Mouse (Mus musculus): ENCODE results near the gene Gfpt1.
"Not testable (repeated sequence)": the region's sequence is repeated elsewhere in the genome, so short reads cannot be mapped to it uniquely, and the experiment has no call there.

Gfpt1 gene

GRCm38 (mm10) chr6:87042337-87043130 lies at the start of gene Gfpt1:
TSS of gene Gfpt1 (plus strand) at chr6:87042846.
- peak; percentile 92 to 96 for DNase-seq

DNA sequence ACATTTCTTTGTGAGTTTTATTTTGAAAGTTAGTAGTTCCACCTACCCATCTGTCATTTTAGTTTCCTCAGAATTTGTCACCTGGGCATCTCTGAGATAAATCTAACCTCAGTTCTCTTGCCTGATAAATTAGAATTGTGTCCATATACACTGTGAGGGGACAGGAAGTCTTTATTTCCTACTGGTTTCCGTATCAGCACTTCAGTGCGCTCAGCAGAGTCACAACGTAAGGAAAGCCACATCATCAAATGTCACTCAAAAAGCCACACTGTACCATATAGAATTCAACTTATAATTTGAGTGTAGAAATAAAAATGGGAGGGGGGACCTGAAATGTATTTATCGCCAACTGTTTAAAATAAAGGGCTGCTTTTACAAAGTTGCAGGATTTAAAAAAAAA lies 48.4 kb upstream of the Gfpt1 start:
- no peak for DNase-seq

DNA sequence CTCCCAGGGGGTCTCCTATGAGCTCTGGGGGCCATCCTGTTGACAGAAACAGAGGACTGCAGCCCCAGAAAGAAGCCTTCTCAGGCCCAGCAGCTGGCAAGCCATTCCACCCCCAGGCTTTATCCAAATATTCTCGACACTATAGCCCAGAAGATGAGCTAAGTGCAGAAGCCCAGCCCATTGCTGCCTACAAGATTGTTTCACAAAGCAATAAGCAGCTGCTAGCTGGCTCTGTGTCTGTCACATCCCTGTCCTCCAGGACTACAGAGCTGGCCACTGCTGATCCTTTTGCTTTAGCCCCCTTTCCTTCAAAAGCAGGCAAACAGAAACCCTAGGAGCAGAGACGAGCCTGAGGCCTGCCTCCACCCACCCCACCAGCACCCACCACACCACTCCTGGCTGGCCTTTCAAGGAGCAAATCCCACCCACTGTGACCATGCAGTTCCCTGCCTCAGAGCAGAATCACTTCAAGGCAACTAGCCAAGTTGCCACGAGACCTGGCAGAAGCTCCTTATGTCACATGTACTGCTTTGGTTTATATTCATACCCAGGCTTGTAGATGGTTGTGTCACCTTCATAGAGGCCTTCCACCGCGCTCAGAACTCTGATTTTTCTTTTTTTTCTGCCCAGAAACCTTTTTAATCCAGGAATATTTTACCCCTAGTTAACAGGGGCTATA lies 45.9 kb upstream of the Gfpt1 start:
- DNase-seq, result peak; percentile 65 to 69

DNA sequence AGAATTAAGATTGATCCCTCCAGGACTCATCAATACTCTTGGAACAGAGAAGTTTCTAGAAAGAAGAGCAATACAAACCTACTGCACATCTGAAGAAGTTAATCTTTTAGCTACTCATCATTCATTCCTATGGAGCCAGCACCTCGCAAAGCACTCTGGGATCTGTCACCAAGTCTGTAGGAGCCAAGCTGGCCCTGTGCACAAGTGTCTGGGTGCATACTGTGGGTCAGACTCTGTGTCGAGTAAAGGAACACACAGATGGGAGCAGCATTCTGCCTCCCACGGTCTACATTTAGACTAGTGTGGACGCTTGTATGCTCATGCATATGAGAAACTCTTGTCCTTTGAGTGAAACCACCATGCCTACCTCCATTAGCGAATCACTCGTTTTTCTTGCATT lies 45.3 kb upstream of the Gfpt1 start:
- DNase-seq, result no peak

GRCm38 (mm10) chr6:87001995-87002394 lies 40.7 kb upstream of the Gfpt1 start:
- no peak for DNase-seq

GRCm38 (mm10) chr6:87002521-87003055 lies 40.1 kb upstream of the Gfpt1 start:
- DNase-seq, result peak; percentile 77 to 86

DNA sequence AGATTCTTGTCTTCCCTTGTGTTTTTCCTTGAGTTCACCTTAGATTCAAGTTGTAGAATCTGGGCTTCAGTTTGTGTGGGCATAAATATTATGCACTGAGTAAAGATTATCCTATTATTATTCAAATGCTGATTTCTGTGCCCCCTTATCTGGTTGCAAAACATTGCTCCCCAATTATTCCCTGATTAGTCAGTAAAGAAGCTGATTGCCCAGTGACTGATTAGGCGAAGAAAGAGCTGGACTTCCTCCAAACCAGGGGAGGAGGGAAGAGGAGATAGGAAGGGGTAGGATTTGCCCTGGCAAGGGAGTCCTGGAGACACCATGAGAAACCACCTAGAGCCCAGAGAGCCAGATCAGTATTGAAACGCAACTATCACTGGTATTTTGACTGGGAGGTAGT lies 38.5 kb upstream of the Gfpt1 start:
- no peak for DNase-seq

GRCm38 (mm10) chr6:87005577-87005976 lies 37.1 kb upstream of the Gfpt1 start:
- no peak for DNase-seq

DNA sequence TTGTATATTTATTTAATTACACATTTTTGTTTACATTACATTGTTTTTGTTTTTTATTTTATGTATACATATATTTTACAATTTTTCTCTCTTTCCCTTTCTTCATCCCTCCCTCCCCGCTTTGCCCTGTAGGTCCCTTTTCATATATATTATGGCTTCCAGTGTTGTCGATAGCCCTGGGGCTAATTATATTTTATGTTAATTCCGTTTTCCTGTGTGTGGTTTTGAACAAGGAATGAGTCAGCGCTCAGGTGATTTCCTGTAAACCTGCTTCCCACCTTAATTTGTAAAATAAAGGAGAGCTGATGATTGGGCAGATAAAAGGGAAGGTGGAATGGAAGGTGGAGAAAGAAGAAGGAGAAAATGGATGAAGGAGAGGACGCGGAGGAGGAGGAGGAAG lies 33.8 kb upstream of the Gfpt1 start, which contains the start of gene Nfu1:
Nfu1 (plus strand) TSS at position 350 of the 400 bp plus-strand sequence.
- no peak for DNase-seq

- peak; percentile 96 for DNase-seq
These were observed 32.8 kb upstream of the Gfpt1 start for GRCm38 (mm10) chr6:87009692-87010328.

DNA sequence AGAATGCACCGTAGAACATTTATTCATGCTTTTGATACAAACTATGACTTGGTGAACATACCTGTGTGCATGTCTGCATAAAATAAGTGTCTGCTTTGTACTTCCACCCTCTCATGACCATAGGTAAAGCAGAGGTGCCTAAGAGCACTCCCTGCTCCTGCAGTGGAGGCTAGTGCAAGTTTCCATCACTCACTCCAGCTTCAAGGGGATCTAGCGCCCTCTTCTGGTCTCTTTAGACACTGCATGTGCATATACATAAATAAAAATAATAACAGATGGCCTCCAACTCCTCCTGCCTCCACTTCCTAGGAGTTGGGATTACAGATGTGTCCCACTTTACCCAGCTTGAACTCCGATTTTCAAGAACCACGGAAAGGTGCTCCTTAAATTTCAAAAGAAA lies 25.7 kb upstream of the Gfpt1 start:
- peak; percentile 25 to 40 for DNase-seq

DNA sequence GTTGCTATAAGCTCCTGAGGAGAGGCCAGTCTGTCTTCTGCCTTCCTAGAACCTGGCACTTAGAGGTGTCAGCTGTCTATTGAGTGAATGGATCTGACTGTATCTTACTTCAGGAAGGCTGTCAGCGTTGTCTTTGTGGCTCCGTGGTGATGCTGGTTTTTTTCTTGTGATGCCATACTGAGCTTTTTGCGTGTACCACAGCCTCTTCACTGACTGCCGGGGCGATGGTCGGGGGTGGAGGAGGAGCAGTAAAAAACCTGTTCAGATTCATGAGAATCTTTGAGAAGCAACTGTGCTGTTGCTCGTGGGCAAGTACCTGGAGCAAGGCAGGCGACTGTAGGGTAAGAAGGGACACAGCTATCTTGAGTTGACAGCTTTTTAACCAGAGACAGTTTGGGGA lies 23.8 kb upstream of the Gfpt1 start:
- no peak for DNase-seq

GRCm38 (mm10) chr6:87021791-87022190 lies 20.9 kb upstream of the Gfpt1 start:
- no peak for DNase-seq

- DNase-seq, result no peak
These were observed 15.7 kb upstream of the Gfpt1 start for GRCm38 (mm10) chr6:87026980-87027379.

DNA sequence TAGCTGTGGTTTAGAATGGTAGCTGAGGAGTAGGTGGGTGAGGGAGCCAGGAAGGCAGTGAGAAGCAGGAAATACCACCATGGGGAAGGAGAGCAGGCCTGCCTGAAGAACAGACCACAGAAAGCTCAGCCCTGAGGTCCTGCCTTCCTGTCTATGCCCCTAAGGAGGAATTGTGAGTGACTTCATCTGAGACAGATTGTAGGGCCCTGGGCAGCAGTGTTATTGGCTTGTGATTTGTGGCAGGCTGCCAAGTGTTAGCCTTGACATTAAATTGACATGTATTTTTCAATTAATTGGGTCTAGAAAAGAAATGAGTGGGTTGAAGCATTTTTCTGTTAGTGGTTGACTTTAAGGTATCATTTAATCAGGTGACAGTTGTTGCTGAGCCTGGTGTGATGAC lies 13.8 kb upstream of the Gfpt1 start:
- no peak for DNase-seq

DNA sequence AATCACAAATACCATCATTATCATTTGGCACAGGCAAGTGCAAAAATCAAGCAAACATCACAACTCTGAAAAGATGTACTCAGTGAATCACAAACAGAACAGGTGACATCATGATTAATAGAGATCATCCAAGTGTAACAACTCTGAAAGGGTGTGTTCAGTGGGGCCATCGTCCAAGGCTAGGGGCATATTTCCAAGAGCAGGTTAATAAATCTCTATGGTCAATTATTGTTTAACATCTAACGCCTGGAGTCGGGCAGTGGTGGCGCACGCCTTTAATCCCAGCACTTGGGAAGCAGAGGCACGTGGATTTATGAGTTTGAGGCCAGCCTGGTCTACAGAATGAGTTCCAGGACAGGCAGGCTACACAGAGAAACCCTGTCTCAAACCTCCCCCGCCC lies 11.3 kb upstream of the Gfpt1 start:
- not testable (repeated sequence) for DNase-seq

DNA sequence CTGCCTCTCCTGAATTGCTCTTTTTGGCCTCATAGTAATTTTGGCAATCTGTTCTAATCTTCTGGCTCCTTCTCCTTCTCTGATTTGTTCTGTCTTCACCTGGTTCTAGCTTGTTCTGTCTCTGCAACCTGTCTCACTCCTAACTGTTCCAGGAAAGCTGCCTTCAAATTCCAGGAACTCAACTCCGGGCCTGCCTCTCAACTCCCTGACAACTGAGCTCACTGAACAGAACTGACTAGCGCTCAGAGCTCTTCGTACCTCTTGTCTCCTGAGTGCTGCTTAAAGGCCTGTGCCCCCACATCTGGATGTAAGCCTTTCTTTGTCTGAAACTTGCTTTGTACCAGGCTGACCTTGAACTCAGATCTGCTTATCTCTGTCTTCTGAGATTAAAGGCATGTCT lies 10.2 kb upstream of the Gfpt1 start:
- DNase-seq, result no peak

- DNase-seq, result no peak
These were observed 8.3 kb upstream of the Gfpt1 start for GRCm38 (mm10) chr6:87034395-87034794.

DNA sequence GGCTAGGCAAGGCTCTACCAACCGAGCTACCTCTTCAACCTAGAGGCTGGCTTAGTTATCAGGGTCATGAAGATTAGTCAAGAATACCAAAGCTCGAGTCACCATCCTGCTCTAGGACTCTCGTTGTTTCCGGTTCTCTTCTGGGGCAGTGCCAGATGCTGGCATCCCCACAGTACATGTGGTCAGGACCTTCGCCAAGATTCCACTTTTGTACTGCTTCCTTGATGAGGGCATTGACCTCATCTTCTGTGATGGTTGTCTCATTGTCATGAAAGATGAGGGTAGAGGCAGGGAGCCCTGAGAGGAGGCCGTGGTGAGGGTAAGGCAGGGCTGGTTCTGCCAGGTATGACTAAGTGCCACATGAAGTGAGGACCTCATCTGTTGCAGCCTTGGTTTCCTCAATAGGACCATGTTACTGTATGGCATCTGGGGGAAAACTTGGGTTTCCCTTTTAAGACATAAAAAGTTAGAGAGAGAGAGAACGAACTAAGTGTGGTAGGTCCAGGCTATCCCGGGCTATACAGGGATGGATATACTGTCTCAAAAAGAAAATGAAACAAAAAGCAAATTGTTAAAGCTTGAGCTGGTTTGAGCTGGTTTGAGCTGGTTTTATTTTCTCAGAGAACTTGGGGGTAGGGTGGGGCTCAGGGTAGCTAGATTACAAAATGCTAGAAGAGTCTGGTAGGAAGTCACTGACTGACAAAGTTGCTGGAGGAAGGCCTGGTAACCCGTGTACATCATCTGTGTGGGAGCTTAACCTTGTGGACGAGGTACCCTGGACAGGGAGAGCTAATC lies 4.6 kb upstream of the Gfpt1 start:
- DNase-seq, result no peak

DNA sequence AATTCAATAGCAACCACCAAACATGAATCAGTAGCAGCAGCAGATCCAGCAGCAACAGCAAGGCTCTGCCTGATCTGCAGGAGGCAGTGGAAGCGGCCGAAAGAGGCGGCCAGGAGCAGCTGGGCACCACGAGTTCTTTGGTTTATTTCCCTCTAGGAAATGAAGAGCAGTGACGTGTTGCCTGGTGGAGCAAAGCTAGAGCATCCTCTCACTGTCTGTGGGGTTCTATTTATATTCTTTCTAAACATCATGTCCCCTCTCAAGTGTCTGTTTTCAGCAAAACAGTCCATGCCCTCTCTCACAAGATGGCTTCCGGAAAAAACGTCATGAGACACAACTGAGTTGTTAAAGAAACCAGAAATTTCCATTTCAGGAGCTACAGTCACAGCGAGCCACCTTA lies 3.5 kb upstream of the Gfpt1 start:
- DNase-seq, result no peak

- DNase-seq, result no peak
These were observed 1.7 kb upstream of the Gfpt1 start for GRCm38 (mm10) chr6:87040971-87041370.

- no peak for DNase-seq
These were observed 1.2 kb upstream of the Gfpt1 start for GRCm38 (mm10) chr6:87041431-87041830.

DNA sequence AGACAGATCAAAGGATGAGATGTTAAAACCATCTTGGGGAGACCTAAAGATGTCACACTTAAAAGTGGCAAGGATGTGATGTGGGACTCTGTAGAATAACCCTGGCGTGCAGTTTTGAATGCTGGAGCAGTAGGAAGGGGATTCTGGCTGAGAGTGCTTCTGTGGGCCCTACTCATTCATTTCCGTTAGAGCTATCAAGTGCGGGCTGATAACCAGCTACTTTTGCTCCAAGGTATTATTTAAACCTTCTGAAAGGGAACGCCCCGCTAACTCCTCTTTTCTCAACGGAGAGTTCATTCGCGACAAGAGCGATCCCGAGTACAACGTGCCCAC lies 676 bp upstream of the Gfpt1 start:
- no peak for DNase-seq

Measured in cerebellum, postnatal 36 days (tissue).